Mouse (Mus musculus) heart, adult 9 months (tissue): ENCODE measurements around the gene Gm20479.

ENCODE experiments used
- DNase-seq, 2 experiments: peaks; one replicate each; pipeline ENCODE4 v3.0.0; 2022; ENCODE audit warnings: low spot score in 2 of 2

Gene Gm20479

GRCm38 (mm10) chr7:27367976-27368375 lies 10.8 kb upstream of the Gm20479 start:
- DNase-seq = no peak

GRCm38 (mm10) chr7:27366082-27366844 lies 9.0 kb upstream of the Gm20479 start:
- no peak for DNase-seq

DNA sequence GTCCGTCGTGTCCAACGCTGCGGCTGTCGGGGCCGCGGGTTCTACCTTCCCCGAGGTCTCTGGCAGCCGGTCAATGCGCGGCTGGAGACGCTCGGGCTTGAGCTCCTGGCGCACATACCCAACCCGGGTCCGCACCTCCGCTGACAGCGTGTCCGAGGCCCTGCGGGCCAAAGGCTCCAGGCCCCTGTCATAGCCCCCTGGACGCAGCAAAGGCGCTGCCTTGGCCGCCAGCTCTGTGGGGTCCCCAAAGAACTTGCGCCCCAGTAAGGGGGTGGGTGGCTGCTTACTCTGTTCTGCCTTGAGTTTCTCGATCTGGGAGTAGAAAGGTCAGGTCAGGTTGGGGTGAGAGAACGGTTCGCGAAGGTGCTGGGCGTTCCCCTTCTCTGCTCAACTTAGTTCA lies 7.2 kb upstream of the Gm20479 start:
- no peak for DNase-seq

DNA sequence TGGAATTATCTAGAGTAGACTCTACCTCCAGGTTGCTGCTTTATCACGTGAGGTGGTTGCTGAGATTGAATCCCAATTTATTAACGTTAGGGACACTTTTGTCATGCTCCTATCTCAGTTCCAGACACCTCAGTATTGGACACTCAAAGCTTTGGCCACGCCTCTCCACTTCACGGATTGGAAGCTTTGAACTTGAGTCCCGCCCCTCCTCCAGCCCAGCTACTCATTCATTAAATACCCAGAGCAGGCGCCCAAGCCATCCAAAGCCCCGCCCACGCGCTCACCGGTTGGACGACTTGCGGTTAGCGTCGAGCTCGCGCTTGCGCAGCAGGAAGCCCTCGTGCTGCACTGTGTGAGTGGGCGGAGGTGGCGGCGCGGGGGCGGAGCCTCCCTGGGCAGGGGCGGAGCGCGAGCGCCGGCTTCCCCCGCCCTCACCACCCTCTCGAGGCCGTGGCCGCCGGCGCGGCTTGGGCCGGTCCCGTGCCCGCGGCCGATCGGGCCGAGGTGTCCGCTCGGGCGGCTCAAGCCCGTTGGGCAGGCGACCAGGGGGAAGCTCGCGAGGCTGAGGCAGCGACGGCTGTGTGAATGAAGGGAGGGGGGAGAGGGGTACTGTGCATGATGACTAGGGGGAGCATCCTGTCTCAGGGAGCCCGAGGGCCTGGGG lies 4.2 kb upstream of the Gm20479 start:
- peak; percentile 98 to 99 for DNase-seq

DNA sequence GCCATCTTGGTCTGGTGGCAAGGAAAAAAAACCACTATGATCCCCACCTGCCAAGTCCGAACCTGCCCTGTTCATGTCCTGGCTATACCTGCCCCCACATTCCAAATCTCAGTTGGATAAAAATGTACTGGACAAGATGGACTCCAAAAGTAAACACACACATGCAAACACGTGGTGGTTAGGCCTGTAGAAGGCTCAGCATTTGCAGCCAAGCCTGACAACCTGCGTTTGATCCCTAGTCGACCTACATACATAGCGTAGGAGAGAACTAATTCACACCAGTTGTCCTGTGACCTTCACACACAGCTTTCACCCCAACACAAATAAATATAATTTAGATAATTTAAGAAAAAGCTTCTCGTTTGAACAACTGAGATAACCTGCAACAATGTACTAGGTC lies 3.5 kb upstream of the Gm20479 start:
- DNase-seq = no peak

- no peak for DNase-seq
Observed at GRCm38 (mm10) chr7:27359706-27360358, 2.6 kb upstream of the Gm20479 start.

- DNase-seq = no peak
Observed at GRCm38 (mm10) chr7:27359162-27359561, 1.9 kb upstream of the Gm20479 start.

- peak in 1 of 2 experiments; percentile 26 for DNase-seq
Observed at GRCm38 (mm10) chr7:27357595-27357978, 368 bp upstream of the Gm20479 start.

- DNase-seq = peak; percentile 32 to 49
Observed at GRCm38 (mm10) chr7:27356248-27356647, 971 bp downstream of the Gm20479 start.

- peak; percentile 88 to 93 for DNase-seq
Observed at GRCm38 (mm10) chr7:27355745-27356240, 1.4 kb downstream of the Gm20479 start, which contains the start of gene Shkbp1. Gene Shkbp1 (minus strand): TSS chr7:27356019.

DNA sequence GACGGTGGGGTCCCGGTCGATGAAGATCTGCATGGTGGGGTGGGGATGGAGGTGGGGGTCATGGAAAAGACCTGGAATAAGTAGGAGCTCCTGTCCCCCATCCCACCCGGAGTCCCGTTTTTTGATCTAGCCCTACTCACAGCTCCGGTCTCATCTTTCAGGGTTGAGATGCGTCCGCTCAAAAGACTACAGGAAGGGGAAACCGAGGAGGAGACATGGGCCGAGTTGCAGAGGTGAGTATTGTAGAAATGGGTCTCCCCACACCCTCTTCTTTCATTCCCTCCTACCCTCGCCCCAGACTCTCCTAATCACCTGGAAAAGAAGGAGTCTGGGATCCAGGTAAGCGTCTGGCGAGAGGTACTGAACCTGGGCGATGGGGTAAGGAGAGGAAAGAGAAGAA lies 2.0 kb downstream of the Gm20479 start:
- no peak for DNase-seq

GRCm38 (mm10) chr7:27354783-27355182 lies 2.4 kb downstream of the Gm20479 start:
- DNase-seq = no peak

GRCm38 (mm10) chr7:27354144-27354543 lies 3.1 kb downstream of the Gm20479 start:
- DNase-seq = peak; percentile 47 to 66

GRCm38 (mm10) chr7:27345444-27345843 lies 11.8 kb downstream of the Gm20479 start:
- no peak for DNase-seq

GRCm38 (mm10) chr7:27342595-27342994 lies 14.6 kb downstream of the Gm20479 start:
- no peak for DNase-seq

DNA sequence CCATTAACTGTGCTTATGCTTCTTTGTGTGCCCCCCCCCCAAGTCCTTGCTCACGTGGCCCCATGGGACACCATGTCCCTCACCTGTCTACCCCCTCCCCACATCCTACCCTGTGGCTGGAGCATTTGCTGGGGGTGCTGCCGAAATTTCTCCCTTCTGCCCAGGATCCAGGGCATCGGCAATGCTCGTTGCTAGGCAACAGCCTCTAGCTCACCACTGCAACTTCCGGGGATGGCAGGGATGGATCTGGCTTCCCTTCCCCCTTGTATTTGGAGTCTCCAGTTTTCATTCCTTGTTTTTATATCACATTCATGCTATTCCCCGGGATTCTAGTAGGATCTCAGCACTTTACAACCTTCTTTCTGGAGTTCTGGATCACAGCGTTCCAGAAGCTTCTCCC lies 17.7 kb downstream of the Gm20479 start:
- no peak for DNase-seq

GRCm38 (mm10) chr7:27339114-27339513 lies 18.1 kb downstream of the Gm20479 start:
- DNase-seq = no peak

DNA sequence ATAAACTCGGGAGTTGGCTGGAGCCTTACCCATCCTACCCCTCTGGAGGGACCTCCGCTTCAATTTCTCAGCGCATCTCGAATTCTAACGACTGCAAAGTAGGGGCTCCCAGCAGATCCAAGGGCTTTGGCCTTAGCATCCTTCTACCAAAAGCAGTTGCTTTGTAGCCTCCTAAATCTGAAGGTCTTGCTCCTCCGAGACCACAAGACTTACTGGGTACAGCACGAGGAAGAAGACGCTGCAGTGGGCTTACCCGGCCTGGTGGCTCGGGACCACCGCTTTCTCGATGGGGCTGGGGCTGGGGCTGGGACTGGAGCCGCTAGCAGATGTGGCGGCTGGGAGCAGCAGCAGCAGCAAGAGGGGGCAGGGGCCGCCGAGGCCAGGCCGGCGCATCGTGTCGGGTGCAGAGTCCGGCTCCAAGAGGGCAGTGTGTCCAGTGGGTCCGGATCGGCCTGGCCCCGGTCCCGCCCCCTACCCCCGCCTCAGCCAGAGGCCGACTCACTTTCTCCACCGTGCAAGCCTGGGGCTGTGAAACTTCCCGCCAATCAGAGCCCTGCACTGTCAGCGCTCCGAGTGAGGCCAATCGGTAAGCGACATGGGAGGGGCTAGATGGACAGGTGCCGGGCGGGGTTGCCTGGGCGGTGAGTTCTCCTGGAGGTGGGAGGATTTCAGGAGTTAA lies 19.9 kb downstream of the Gm20479 start, which contains the start of gene Ltbp4:
Gene Ltbp4 (minus strand): TSS at position 518 of the 679 bp plus-strand sequence.
- DNase-seq = no peak

DNA sequence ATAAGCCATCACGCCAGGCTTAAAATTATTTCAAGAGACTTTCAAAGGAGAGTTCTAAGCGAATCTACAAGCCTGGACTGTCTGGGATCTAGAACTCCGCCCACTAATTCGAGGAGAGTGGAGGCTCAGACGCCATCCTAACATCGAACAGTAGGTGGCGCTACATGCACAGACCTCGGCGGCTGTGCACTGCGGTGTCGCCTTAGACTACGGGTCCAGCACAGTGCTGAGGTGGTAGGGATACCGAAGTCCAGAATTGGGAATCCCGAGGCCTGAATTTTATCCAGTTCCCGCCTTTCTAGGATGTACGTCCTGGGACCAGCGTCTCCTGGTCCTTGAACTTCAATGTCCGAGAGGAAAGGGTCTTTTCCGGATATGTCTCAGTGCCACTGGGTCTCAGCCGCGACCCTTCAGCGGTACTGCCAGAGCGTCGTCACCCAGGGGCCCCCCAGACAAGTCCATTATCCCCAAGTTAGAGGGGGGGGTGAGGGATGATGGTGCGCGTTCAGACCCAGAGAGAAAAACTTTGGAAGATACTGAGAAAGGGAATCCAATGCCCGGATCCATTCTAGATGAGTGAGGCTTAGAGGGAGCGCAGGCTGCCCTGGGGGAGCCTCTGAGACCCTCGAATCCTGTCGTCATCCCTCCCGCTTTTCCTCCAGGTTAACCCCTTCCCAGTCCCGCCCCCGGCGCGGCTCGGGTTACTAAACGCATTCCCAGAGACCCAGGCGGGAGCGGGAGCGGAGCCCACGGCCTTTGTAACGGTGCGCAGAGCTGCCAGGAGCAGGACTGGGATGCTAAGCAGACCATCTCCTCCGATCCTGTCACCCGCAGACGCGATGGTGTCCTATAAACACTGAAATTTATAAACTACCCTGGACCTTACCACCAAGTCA lies 21.0 kb downstream of the Gm20479 start:
- DNase-seq = peak; percentile 85 to 92

DNA sequence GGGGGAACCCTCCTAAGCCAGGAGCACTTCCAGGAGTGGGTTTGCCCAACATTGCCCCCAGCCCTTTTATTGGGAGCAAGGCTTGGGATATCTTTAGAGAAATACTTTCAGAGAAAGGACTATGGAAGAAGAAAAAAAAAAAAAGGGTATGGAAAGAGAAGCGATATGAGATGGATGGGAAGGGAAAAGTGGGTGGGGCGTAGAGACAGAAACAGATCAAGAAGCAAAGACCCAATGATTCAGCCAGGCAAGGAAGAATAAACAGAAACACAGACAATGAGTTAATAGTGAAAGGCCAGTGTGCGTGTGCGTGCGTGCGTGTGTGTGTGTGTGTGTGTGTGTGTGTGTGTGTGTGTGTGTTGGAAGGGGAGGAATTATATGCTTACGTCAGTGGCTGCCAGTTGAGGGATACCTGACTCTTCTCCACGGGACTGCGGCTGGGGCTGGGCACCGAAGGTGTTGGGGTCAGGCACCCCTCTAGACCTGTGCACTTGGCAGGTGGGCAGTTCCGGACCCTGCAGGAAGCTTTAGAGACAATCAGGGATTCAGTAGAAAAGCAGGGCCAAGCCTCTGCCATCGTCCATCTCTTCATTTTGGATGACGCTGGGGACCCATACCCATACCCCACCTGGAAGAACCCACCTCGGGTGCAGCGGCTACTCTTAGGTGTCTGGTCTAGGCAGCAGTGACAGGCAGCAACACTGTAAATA lies 22.1 kb downstream of the Gm20479 start:
- DNase-seq = peak in 1 of 2 experiments; percentile 31
